Mouse (Mus musculus): Measurements from ENCODE around the gene Adam33. TPM values are rescaled to one million over a fixed set of nuclear protein-coding genes. Genes with fewer than 3 reads are reported as not detected.

Adam33 gene
- polyA plus RNA-seq, 1 experiment from 2014 or later, result 0.37 TPM

GRCm38 (mm10) chr2:131061607-131062006 lies 2.0 kb downstream of the Adam33 start:
- H3K9me3 ChIP-seq (ENCODE audit: control insufficient read depth, low read length), result no peaks in the 10 kb centered on the region
- peaks cover 13% of the 10 kb centered on the region for H3K27me3 ChIP-seq (ENCODE audit: control insufficient read depth, insufficient read depth, low read length)
- H3K36me3 ChIP-seq (ENCODE audit: control insufficient read depth, insufficient read depth, low read length), result no peaks in the 10 kb centered on the region
- ATAC-seq (ENCODE audit: insufficient read depth, low FRiP score, low TSS enrichment) (no peak), DNase-seq (ENCODE audit: low spot score) (no peak)
- H3K4me2 ChIP-seq (ENCODE audit: low read depth), result no peak overlapping the region
- 72% methylated on average over 5 of the region's 5 CpGs for WGBS
- H3K9ac ChIP-seq (ENCODE audit: low read length), result no peak overlapping the region
- peaks cover 3% of the 10 kb centered on the region; the same call in 1 of the 2 replicates for H3K4me1 ChIP-seq (ENCODE audit: control insufficient read depth, insufficient read depth, low read length)
- no peak overlapping the region for H3K4me3 ChIP-seq (ENCODE audit: low read depth, low read length)
- H3K27ac ChIP-seq (ENCODE audit: low read depth, low read length), result no peak overlapping the region

GRCm38 (mm10) chr2:131060784-131061183 lies 2.8 kb downstream of the Adam33 start:
- Histone ChIP-seq H3K4me3 (ENCODE audit: low read depth, low read length) (no peak overlapping the region), H3K36me3 (ENCODE audit: control insufficient read depth, insufficient read depth, low read length) (no peaks in the 10 kb centered on the region), H3K27ac (ENCODE audit: low read depth, low read length) (no peak overlapping the region), H3K4me2 (ENCODE audit: low read depth) (no peak overlapping the region), H3K4me1 (ENCODE audit: control insufficient read depth, insufficient read depth, low read length) (peaks cover 3% of the 10 kb centered on the region; the same call in 1 of the 2 replicates), H3K9ac (ENCODE audit: low read length) (no peak overlapping the region), H3K27me3 (ENCODE audit: control insufficient read depth, insufficient read depth, low read length) (peaks cover 18% of the 10 kb centered on the region), H3K9me3 (ENCODE audit: control insufficient read depth, low read length) (no peaks in the 10 kb centered on the region)
- ATAC-seq (ENCODE audit: insufficient read depth, low FRiP score, low TSS enrichment) (no peak), DNase-seq (ENCODE audit: low spot score) (no peak)
- WGBS, result 38% methylated on average over 6 of the region's 6 CpGs

- no peaks in the 10 kb centered on the region for H3K9me3 ChIP-seq (ENCODE audit: control insufficient read depth, low read length)
- no peak overlapping the region for H3K27ac ChIP-seq (ENCODE audit: low read depth, low read length)
- ATAC-seq (ENCODE audit: insufficient read depth, low FRiP score, low TSS enrichment) (no peak), DNase-seq (ENCODE audit: low spot score) (no peak)
- H3K4me3 ChIP-seq (ENCODE audit: low read depth, low read length), result no peak overlapping the region
- H3K4me2 ChIP-seq (ENCODE audit: low read depth), result no peak overlapping the region
- H3K36me3 ChIP-seq (ENCODE audit: control insufficient read depth, insufficient read depth, low read length), result no peaks in the 10 kb centered on the region
- WGBS, result 74% methylated on average over 9 of the region's 9 CpGs
- H3K9ac ChIP-seq (ENCODE audit: low read length), result no peak overlapping the region
- H3K27me3 ChIP-seq (ENCODE audit: control insufficient read depth, insufficient read depth, low read length), result peaks cover 26% of the 10 kb centered on the region
- H3K4me1 ChIP-seq (ENCODE audit: control insufficient read depth, insufficient read depth, low read length), result peaks cover 3% of the 10 kb centered on the region; the same call in 1 of the 2 replicates
Measured at GRCm38 (mm10) chr2:131059781-131060540, 3.7 kb downstream of the Adam33 start.

GRCm38 (mm10) chr2:131059377-131059776 lies 4.2 kb downstream of the Adam33 start:
- H3K9ac ChIP-seq (ENCODE audit: low read length), result no peak overlapping the region
- H3K4me3 ChIP-seq (ENCODE audit: low read depth, low read length), result no peak overlapping the region
- ATAC-seq (ENCODE audit: insufficient read depth, low FRiP score, low TSS enrichment), result no peak
- no peaks in the 10 kb centered on the region for H3K36me3 ChIP-seq (ENCODE audit: control insufficient read depth, insufficient read depth, low read length)
- no peaks in the 10 kb centered on the region for H3K9me3 ChIP-seq (ENCODE audit: control insufficient read depth, low read length)
- 71% methylated on average over 1 of the region's 1 CpGs for WGBS
- peaks cover 3% of the 10 kb centered on the region; the same call in 1 of the 2 replicates for H3K4me1 ChIP-seq (ENCODE audit: control insufficient read depth, insufficient read depth, low read length)
- no peak for DNase-seq (ENCODE audit: low spot score)
- H3K27me3 ChIP-seq (ENCODE audit: control insufficient read depth, insufficient read depth, low read length), result peaks cover 32% of the 10 kb centered on the region
- H3K4me2 ChIP-seq (ENCODE audit: low read depth), result no peak overlapping the region
- H3K27ac ChIP-seq (ENCODE audit: low read depth, low read length), result no peak overlapping the region

GRCm38 (mm10) chr2:131058672-131059071 lies 4.9 kb downstream of the Adam33 start:
- Histone ChIP-seq H3K4me2 (ENCODE audit: low read depth) (no peak overlapping the region), H3K27me3 (ENCODE audit: control insufficient read depth, insufficient read depth, low read length) (peaks cover 39% of the 10 kb centered on the region), H3K9ac (ENCODE audit: low read length) (no peak overlapping the region), H3K36me3 (ENCODE audit: control insufficient read depth, insufficient read depth, low read length) (no peaks in the 10 kb centered on the region), H3K4me1 (ENCODE audit: control insufficient read depth, insufficient read depth, low read length) (peaks cover 3% of the 10 kb centered on the region; the same call in 1 of the 2 replicates), H3K27ac (ENCODE audit: low read depth, low read length) (no peak overlapping the region), H3K9me3 (ENCODE audit: control insufficient read depth, low read length) (no peaks in the 10 kb centered on the region), H3K4me3 (ENCODE audit: low read depth, low read length) (no peak overlapping the region)
- DNase-seq (ENCODE audit: low spot score) (no peak), ATAC-seq (ENCODE audit: insufficient read depth, low FRiP score, low TSS enrichment) (no peak)
- WGBS, result 92% methylated on average over 8 of the region's 8 CpGs

GRCm38 (mm10) chr2:131056191-131056590 lies 7.4 kb downstream of the Adam33 start:
- Histone ChIP-seq H3K27ac (ENCODE audit: low read depth, low read length) (no peak overlapping the region), H3K4me3 (ENCODE audit: low read depth, low read length) (no peak overlapping the region), H3K9ac (ENCODE audit: low read length) (no peak overlapping the region), H3K4me1 (ENCODE audit: control insufficient read depth, insufficient read depth, low read length) (no peaks in the 10 kb centered on the region), H3K4me2 (ENCODE audit: low read depth) (no peak overlapping the region), H3K27me3 (ENCODE audit: control insufficient read depth, insufficient read depth, low read length) (peaks cover 39% of the 10 kb centered on the region), H3K36me3 (ENCODE audit: control insufficient read depth, insufficient read depth, low read length) (no peaks in the 10 kb centered on the region), H3K9me3 (ENCODE audit: control insufficient read depth, low read length) (no peaks in the 10 kb centered on the region)
- ATAC-seq (ENCODE audit: insufficient read depth, low FRiP score, low TSS enrichment) (no peak), DNase-seq (ENCODE audit: low spot score) (no peak)
- 5% methylated on average over 10 of the region's 10 CpGs for WGBS

GRCm38 (mm10) chr2:131055631-131056030 lies 8.0 kb downstream of the Adam33 start:
- DNase-seq (ENCODE audit: low spot score) (peak; percentile 78), ATAC-seq (ENCODE audit: insufficient read depth, low FRiP score, low TSS enrichment) (no peak)
- no peaks in the 10 kb centered on the region for H3K4me1 ChIP-seq (ENCODE audit: control insufficient read depth, insufficient read depth, low read length)
- H3K4me3 ChIP-seq (ENCODE audit: low read depth, low read length), result no peak overlapping the region
- H3K27me3 ChIP-seq (ENCODE audit: control insufficient read depth, insufficient read depth, low read length), result peaks cover 39% of the 10 kb centered on the region
- no peaks in the 10 kb centered on the region for H3K9me3 ChIP-seq (ENCODE audit: control insufficient read depth, low read length)
- no peak overlapping the region for H3K27ac ChIP-seq (ENCODE audit: low read depth, low read length)
- no peak overlapping the region for H3K9ac ChIP-seq (ENCODE audit: low read length)
- no peaks in the 10 kb centered on the region for H3K36me3 ChIP-seq (ENCODE audit: control insufficient read depth, insufficient read depth, low read length)
- peak overlapping the region; percentile 1; the same call in 1 of the 2 replicates for H3K4me2 ChIP-seq (ENCODE audit: low read depth)
- 4% methylated on average over 10 of the region's 10 CpGs for WGBS

- Histone ChIP-seq H3K4me3 (ENCODE audit: low read depth, low read length) (no peak overlapping the region; the same call in 1 of the 2 replicates), H3K4me2 (ENCODE audit: low read depth) (peak overlapping the region; percentile 23), H3K9me3 (ENCODE audit: control insufficient read depth, low read length) (no peaks in the 10 kb centered on the region), H3K36me3 (ENCODE audit: control insufficient read depth, insufficient read depth, low read length) (no peaks in the 10 kb centered on the region), H3K27ac (ENCODE audit: low read depth, low read length) (no peak overlapping the region), H3K4me1 (ENCODE audit: control insufficient read depth, insufficient read depth, low read length) (no peaks in the 10 kb centered on the region), H3K9ac (ENCODE audit: low read length) (no peak overlapping the region), H3K27me3 (ENCODE audit: control insufficient read depth, insufficient read depth, low read length) (peaks cover 39% of the 10 kb centered on the region)
- 0 out of 2 replicates have a peak, but pooled peaks have one; percentile 22 for ATAC-seq (ENCODE audit: insufficient read depth, low FRiP score, low TSS enrichment)
- WGBS, result 2% methylated on average over 21 of the region's 21 CpGs
- no peak for DNase-seq (ENCODE audit: low spot score)
Measured at GRCm38 (mm10) chr2:131054646-131055264, 8.9 kb downstream of the Adam33 start.

Data from neural tube, embryonic 11.5 days (tissue).